ENCODE assay signal across 8 mouse cellular contexts in the genomic region with DNA sequence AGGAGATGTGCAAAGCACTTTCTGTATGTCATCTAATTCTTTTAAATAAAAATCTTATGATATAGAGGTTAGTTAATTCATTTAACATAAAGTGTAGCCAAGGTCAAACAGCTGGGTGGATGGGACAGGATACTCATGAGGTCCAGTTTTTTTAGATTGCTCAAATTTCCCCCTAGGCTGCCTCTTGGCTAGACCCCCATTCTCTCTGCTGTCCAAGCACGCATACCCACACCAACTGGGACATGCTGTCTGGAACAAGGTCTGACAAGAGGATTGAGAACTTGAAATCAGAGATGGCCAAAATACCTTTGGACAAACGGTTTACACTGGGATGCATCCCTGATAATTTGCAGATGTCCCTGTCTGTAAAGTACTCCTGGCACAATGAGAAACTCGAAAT.
DNase-seq lines count a peak whose midpoint lies in the region; ATAC-seq and TF ChIP-seq lines count a peak whose summit lies in the region.

No protein-coding gene starts in this region.

- no peaks in the 10 kb centered on the region for H3K9me3 ChIP-seq in kidney, embryonic 16.5 days (ENCODE audit: low read length)
- no peaks in the 10 kb centered on the region for H3K9me3 ChIP-seq in embryonic facial prominence, embryonic 13.5 days
- no peaks in the 10 kb centered on the region for H3K9me3 ChIP-seq in hindbrain, postnatal 0 days (ENCODE audit: low read length)

- WGBS in kidney, embryonic 16.5 days, result 52% methylated on average over 3 of the region's 3 CpGs
- WGBS in embryonic facial prominence, embryonic 13.5 days, result 36% methylated on average over 3 of the region's 3 CpGs
- WGBS in hindbrain, postnatal 0 days, result 41% methylated on average over 3 of the region's 3 CpGs

- H3K4me3 ChIP-seq in kidney, embryonic 16.5 days (ENCODE audit: low read length), result peak overlapping the region; percentile 72
- H3K4me3 ChIP-seq in embryonic facial prominence, embryonic 13.5 days, result peak overlapping the region; percentile 69
- H3K4me3 ChIP-seq in hindbrain, postnatal 0 days (ENCODE audit: low read length), result peak overlapping the region; percentile 68
- H3K4me3 ChIP-seq in myocyte, result no peak overlapping the region

- H3K4me1 ChIP-seq in kidney, embryonic 16.5 days (ENCODE audit: insufficient read depth, low read length), result peaks cover 6% of the 10 kb centered on the region; the same call in 1 of the 2 replicates
- H3K4me1 ChIP-seq in embryonic facial prominence, embryonic 13.5 days, result peaks cover 7% of the 10 kb centered on the region
- H3K4me1 ChIP-seq in hindbrain, postnatal 0 days (ENCODE audit: insufficient read depth, low read length), result no peaks in the 10 kb centered on the region

- no peaks in the 10 kb centered on the region for H3K36me3 ChIP-seq in kidney, embryonic 16.5 days (ENCODE audit: insufficient read depth, low read length)
- no peaks in the 10 kb centered on the region for H3K36me3 ChIP-seq in embryonic facial prominence, embryonic 13.5 days
- no peaks in the 10 kb centered on the region for H3K36me3 ChIP-seq in hindbrain, postnatal 0 days (ENCODE audit: insufficient read depth, low read length)
- H3K36me3 ChIP-seq in myocyte (ENCODE audit: control insufficient read depth, insufficient read depth), result no peaks in the 10 kb centered on the region

- H3K79me2 ChIP-seq in myocyte (ENCODE audit: control insufficient read depth, insufficient read depth), result no peaks in the 10 kb centered on the region

- TF ChIP-seq POLR2A in myocyte (IDR thresholded peaks at IDR 0.05; ENCODE audit: insufficient read length, low read depth), result no peak

- no peak overlapping the region for H3K27ac ChIP-seq in kidney, embryonic 16.5 days (ENCODE audit: low read length)
- no peak overlapping the region for H3K27ac ChIP-seq in embryonic facial prominence, embryonic 13.5 days
- peak overlapping the region; percentile 83 for H3K27ac ChIP-seq in hindbrain, postnatal 0 days

- no peaks in the 10 kb centered on the region for H3K27me3 ChIP-seq in kidney, embryonic 16.5 days (ENCODE audit: insufficient read depth, low read length)
- H3K27me3 ChIP-seq in embryonic facial prominence, embryonic 13.5 days, result peaks cover 4% of the 10 kb centered on the region; the same call in 1 of the 2 replicates
- no peaks in the 10 kb centered on the region for H3K27me3 ChIP-seq in hindbrain, postnatal 0 days (ENCODE audit: insufficient read depth, low read length)
- H3K27me3 ChIP-seq in myocyte (ENCODE audit: control insufficient read depth, insufficient read depth, insufficient read length), result no peaks in the 10 kb centered on the region

- peak overlapping the region; percentile 84 for H3K4me2 ChIP-seq in kidney, embryonic 16.5 days (replicated peaks; ENCODE audit: low read depth, low read length)
- H3K4me2 ChIP-seq in embryonic facial prominence, embryonic 13.5 days, result peak overlapping the region; percentile 85
- peak overlapping the region; percentile 67 for H3K4me2 ChIP-seq in hindbrain, postnatal 0 days (ENCODE audit: low read depth, low read length)
- peak overlapping the region; percentile 86 for H3K4me2 ChIP-seq in myocyte (ENCODE audit: low read depth)

- ATAC-seq in kidney, embryonic 16.5 days (ENCODE audit: low FRiP score, low TSS enrichment), result no peak
- no peak for ATAC-seq in embryonic facial prominence, embryonic 13.5 days (ENCODE audit: insufficient number of reproducible peaks, insufficient read depth, low FRiP score, low TSS enrichment, low read depth)
- no peak for ATAC-seq in hindbrain, postnatal 0 days
- no peak for ATAC-seq in inflammation-experienced regulatory T-cells, adult 6 months

- no peak for DNase-seq in kidney, postnatal 10 days
- DNase-seq in hindbrain, postnatal 0 days (ENCODE audit: low spot score), result no peak
- DNase-seq in right cerebral cortex, adult 2 months (ENCODE audit: low spot score in 2 of 2), result no peak
- no peak for DNase-seq in urinary bladder, adult 18-20 months (ENCODE audit: low spot score in 2 of 2)

- H3ac ChIP-seq in myocyte (ENCODE audit: control insufficient read depth, insufficient read length), result no peak overlapping the region

- no peak; the same call in 1 of the 2 replicates for TF ChIP-seq CTCF in hindbrain, postnatal 0 days (IDR thresholded peaks at IDR 0.05; ENCODE audit: low read depth)

- H3K9ac ChIP-seq in kidney, embryonic 16.5 days (replicated peaks; ENCODE audit: low read length), result no peak overlapping the region
- no peak overlapping the region; the same call in 1 of the 2 replicates for H3K9ac ChIP-seq in embryonic facial prominence, embryonic 13.5 days
- no peak overlapping the region; the same call in 1 of the 2 replicates for H3K9ac ChIP-seq in hindbrain, postnatal 0 days (replicated peaks; ENCODE audit: low read length)

TF ChIP-seq in myocyte, 11 proteins besides CTCF, POLR2A, EP300 and RAD21:
- TF ChIP-seq TCF12 (IDR thresholded peaks at IDR 0.05; ENCODE audit: insufficient read depth, poor library complexity, severe bottlenecking) (no peak), CEBPB (IDR thresholded peaks at IDR 0.05; ENCODE audit: insufficient read depth, poor library complexity, severe bottlenecking) (no peak), MYOG (IDR thresholded peaks at IDR 0.05; ENCODE audit: control insufficient read depth in 1 of 3, insufficient read depth in 1 of 3, insufficient read length in 2 of 3, low read depth in 2 of 3) (no peak), TCF3 (IDR thresholded peaks at IDR 0.05; ENCODE audit: insufficient read length, low read depth) (no peak), REST (IDR thresholded peaks at IDR 0.05; ENCODE audit: insufficient read depth, insufficient read length) (no peak), POLR2AphosphoS2 (IDR thresholded peaks at IDR 0.05; ENCODE audit: insufficient read length, low read depth) (no peak), MAX (IDR thresholded peaks at IDR 0.05; ENCODE audit: low read depth) (no peak), SRF (IDR thresholded peaks at IDR 0.05; ENCODE audit: control insufficient read depth, insufficient read length, low read depth) (no peak)
